Mouse (Mus musculus): Measurements from ENCODE around the gene Nlrp3. TPM values are rescaled to one million over a fixed set of nuclear protein-coding genes. Genes with fewer than 3 reads are reported as not detected.
"Not testable (repeated sequence)": the region's sequence is repeated elsewhere in the genome, so short reads cannot be mapped to it uniquely, and the experiment has no call there.

Nlrp3 gene
- total and polyA plus RNA-seq, 3 experiments: 0.33 to 0.55 (median 0.45) TPM

- no peak overlapping the region for H3K27ac ChIP-seq
- no peaks in the 10 kb centered on the region for H3K27me3 ChIP-seq (ENCODE audit: control insufficient read depth, insufficient read depth, low read length)
- intact Hi-C loops (cut with DNase I): no loop called here
- WGBS: 57% methylated on average over 3 of the region's 3 CpGs
- no peaks in the 10 kb centered on the region for H3K36me3 ChIP-seq (ENCODE audit: control insufficient read depth, insufficient read depth, low read length)
- H3K9ac ChIP-seq (ENCODE audit: low read depth, low read length): no peak overlapping the region
- DNase-seq: no peak
- TF ChIP-seq EP300 (IDR thresholded peaks at IDR 0.05; ENCODE audit: insufficient read depth, low read depth, low read length): no peak
- no peak for TF ChIP-seq CTCF (IDR thresholded peaks at IDR 0.05)
- TF ChIP-seq POLR2A (IDR thresholded peaks at IDR 0.05; ENCODE audit: insufficient read depth, low read depth, low read length): no peak
- H3K79me2 ChIP-seq (replicated peaks; ENCODE audit: control insufficient read depth, insufficient read depth, low read length): no peaks in the 10 kb centered on the region
- no peak overlapping the region for H3K4me3 ChIP-seq
- H3K4me1 ChIP-seq (ENCODE audit: control insufficient read depth, insufficient read depth, low read length): no peaks in the 10 kb centered on the region
Observed at GRCm38 (mm10) chr11:59560906-59561305, 19.5 kb downstream of the Nlrp3 start.

DNA sequence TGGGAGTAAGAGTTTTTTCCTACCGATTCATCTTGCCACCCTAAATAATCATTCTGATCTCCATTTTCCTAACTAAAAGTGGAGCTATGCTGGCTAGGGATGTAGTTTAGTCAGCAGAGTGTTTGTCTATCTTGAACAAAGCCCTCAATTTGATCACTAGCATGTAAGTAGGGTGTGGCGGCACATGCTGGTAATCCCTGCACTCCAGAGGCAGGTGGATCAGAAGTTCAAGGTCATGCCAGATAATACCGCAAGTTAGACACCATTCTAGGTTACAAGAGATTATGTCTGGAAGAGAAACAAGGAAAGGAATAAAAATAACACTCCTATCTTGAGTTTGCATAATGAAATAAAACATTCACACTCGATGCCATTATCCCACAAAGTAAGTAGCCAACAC lies 21.0 kb downstream of the Nlrp3 start:
- Histone ChIP-seq H3K27ac (no peak overlapping the region), H3K79me2 (replicated peaks; ENCODE audit: control insufficient read depth, insufficient read depth, low read length) (no peaks in the 10 kb centered on the region), H3K4me1 (ENCODE audit: control insufficient read depth, insufficient read depth, low read length) (no peaks in the 10 kb centered on the region), H3K27me3 (ENCODE audit: control insufficient read depth, insufficient read depth, low read length) (no peaks in the 10 kb centered on the region), H3K9ac (ENCODE audit: low read depth, low read length) (no peak overlapping the region), H3K36me3 (ENCODE audit: control insufficient read depth, insufficient read depth, low read length) (no peaks in the 10 kb centered on the region), H3K4me3 (no peak overlapping the region)
- intact Hi-C loops (cut with DNase I): no loop called here
- DNase-seq: no peak
- no peak for TF ChIP-seq POLR2A (IDR thresholded peaks at IDR 0.05; ENCODE audit: insufficient read depth, low read depth, low read length)
- no peak for TF ChIP-seq EP300 (IDR thresholded peaks at IDR 0.05; ENCODE audit: insufficient read depth, low read depth, low read length)
- TF ChIP-seq CTCF (IDR thresholded peaks at IDR 0.05): no peak
- WGBS: 82% methylated on average over 4 of the region's 4 CpGs

DNA sequence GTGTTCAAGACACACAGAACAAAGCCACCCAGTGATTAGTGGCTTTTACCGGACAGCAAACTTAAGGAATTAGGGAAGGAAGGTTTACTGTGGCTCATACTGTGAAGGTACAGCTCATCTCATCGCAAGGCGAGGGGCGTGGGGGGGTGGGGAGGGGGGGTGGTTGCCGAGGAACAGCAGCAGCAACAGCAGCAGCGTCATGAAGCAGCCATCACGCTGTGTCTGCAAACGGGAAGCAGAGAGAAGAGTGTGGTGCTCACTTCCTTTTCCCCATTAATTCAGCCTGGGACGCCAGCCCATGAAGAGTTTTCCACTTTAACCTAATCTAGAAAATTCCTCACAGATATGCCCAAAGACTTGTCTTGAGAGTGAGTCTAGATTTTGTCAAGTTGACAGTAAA lies 21.5 kb downstream of the Nlrp3 start:
- Histone ChIP-seq H3K27ac (no peak overlapping the region), H3K36me3 (ENCODE audit: control insufficient read depth, insufficient read depth, low read length) (no peaks in the 10 kb centered on the region), H3K9ac (ENCODE audit: low read depth, low read length) (no peak overlapping the region), H3K27me3 (ENCODE audit: control insufficient read depth, insufficient read depth, low read length) (no peaks in the 10 kb centered on the region), H3K79me2 (replicated peaks; ENCODE audit: control insufficient read depth, insufficient read depth, low read length) (no peaks in the 10 kb centered on the region), H3K4me3 (no peak overlapping the region), H3K4me1 (ENCODE audit: control insufficient read depth, insufficient read depth, low read length) (no peaks in the 10 kb centered on the region)
- 59% methylated on average over 9 of the region's 9 CpGs for WGBS
- no peak for DNase-seq
- intact Hi-C loops (cut with DNase I): no loop called here
- TF ChIP-seq CTCF (IDR thresholded peaks at IDR 0.05): no peak
- no peak for TF ChIP-seq EP300 (IDR thresholded peaks at IDR 0.05; ENCODE audit: insufficient read depth, low read depth, low read length)
- TF ChIP-seq POLR2A (IDR thresholded peaks at IDR 0.05; ENCODE audit: insufficient read depth, low read depth, low read length): no peak

DNA sequence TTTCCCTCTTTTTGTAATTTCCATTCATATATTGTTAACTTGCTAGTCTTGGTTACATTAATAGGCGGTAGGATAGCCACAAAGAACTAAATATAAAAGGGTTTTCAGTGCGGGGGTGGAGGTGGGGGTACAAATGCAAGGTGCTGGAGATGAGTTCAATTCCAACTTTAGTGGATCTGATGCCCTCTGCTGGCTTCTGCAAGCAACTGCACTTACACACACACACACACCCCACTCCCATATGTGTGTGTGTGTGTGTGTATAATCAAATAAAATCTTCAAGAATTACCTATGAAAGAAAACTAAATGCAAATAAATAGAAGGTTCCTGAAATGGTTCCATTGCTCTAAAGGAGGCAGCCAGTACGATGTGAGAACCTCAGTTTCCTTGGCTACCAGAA lies 27.9 kb downstream of the Nlrp3 start:
- Histone ChIP-seq H3K27ac (no peak overlapping the region), H3K4me3 (no peak overlapping the region), H3K27me3 (ENCODE audit: control insufficient read depth, insufficient read depth, low read length) (peaks cover 6% of the 10 kb centered on the region), H3K4me1 (ENCODE audit: control insufficient read depth, insufficient read depth, low read length) (no peaks in the 10 kb centered on the region), H3K79me2 (replicated peaks; ENCODE audit: control insufficient read depth, insufficient read depth, low read length) (no peaks in the 10 kb centered on the region), H3K36me3 (ENCODE audit: control insufficient read depth, insufficient read depth, low read length) (no peaks in the 10 kb centered on the region), H3K9ac (ENCODE audit: low read depth, low read length) (no peak overlapping the region)
- 47% methylated on average over 3 of the region's 3 CpGs for WGBS
- intact Hi-C loops (cut with DNase I): loop anchor here (2.0 to 5.0 kb wide), 2 partner anchors 45 to 262 kb away; partner anchors contain the start of gene Wnt9a
- DNase-seq: no peak
- TF ChIP-seq CTCF (IDR thresholded peaks at IDR 0.05): peak; percentile 72
- TF ChIP-seq EP300 (IDR thresholded peaks at IDR 0.05; ENCODE audit: insufficient read depth, low read depth, low read length): no peak

DNA sequence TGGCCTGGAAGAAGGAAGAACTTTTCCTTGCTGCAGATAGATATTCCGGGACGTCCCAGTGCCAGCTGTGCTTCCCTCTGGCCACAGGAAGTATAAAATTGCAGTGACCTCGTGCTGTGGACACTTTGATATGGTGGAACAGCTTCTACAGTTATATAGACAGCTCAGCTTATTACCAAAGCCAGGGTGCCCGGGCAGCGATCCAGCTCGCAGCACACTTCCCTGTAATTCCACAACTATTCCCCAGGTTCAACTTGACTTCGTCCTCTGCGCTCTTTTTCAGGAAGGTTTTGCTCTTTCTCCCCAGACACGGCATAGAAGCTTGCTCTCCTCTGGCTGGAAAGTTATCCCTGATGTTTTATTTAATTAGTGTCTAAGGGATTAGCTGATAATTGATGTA lies 34.4 kb downstream of the Nlrp3 start:
- WGBS: 41% methylated on average over 9 of the region's 9 CpGs
- DNase-seq: no peak

DNA sequence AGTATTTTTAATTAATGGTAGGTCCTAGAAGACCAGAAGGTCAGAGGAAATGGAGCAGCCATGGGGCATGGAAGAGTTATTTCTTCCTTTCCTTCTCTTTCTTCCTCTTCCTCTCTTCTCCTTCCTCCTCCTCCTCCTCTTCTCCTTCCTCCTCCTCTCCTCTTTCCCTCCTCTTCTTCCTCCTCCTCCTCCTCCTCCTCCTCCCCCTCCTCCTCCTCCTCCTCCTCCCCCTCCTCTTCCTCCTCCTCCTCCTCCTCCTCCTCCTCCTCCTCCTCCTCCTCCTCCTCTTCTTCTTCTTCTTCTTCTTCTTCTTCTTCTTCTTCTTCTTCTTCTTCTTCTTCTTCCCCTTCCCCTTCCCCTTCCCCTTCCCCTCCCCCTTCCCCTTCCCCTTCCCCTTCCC lies 34.8 kb downstream of the Nlrp3 start, which contains the start of gene Olfr222:
TSS of gene Olfr222 (minus strand) at position 101 of the 400 bp plus-strand sequence.
- H3K27ac ChIP-seq; H3K4me1 ChIP-seq (ENCODE audit: control insufficient read depth, insufficient read depth, low read length); H3K36me3 ChIP-seq (ENCODE audit: control insufficient read depth, insufficient read depth, low read length); H3K27me3 ChIP-seq (ENCODE audit: control insufficient read depth, insufficient read depth, low read length); H3K4me3 ChIP-seq; H3K9ac ChIP-seq (ENCODE audit: low read depth, low read length); H3K79me2 ChIP-seq (replicated peaks; ENCODE audit: control insufficient read depth, insufficient read depth, low read length); DNase-seq; intact Hi-C loops (cut with DNase I): not testable (repeated sequence)

More for the DNA sequence above, 34.4 kb downstream of the Nlrp3 start:
- intact Hi-C loops (cut with DNase I): no loop called here
- Histone ChIP-seq H3K27ac (no peak overlapping the region), H3K79me2 (replicated peaks; ENCODE audit: control insufficient read depth, insufficient read depth, low read length) (no peaks in the 10 kb centered on the region), H3K27me3 (ENCODE audit: control insufficient read depth, insufficient read depth, low read length) (peaks cover 6% of the 10 kb centered on the region), H3K4me1 (ENCODE audit: control insufficient read depth, insufficient read depth, low read length) (no peaks in the 10 kb centered on the region), H3K9ac (ENCODE audit: low read depth, low read length) (no peak overlapping the region), H3K4me3 (no peak overlapping the region), H3K36me3 (ENCODE audit: control insufficient read depth, insufficient read depth, low read length) (no peaks in the 10 kb centered on the region)
- TF ChIP-seq CTCF (IDR thresholded peaks at IDR 0.05) (no peak), POLR2A (IDR thresholded peaks at IDR 0.05; ENCODE audit: insufficient read depth, low read depth, low read length) (no peak), EP300 (IDR thresholded peaks at IDR 0.05; ENCODE audit: insufficient read depth, low read depth, low read length) (no peak)

Data from heart, adult 2 months (tissue).